Mouse (Mus musculus): ENCODE results near the gene Zcchc7. TPM values are rescaled to one million over a fixed set of nuclear protein-coding genes. Genes with fewer than 3 reads are reported as not detected.

The Zcchc7 gene
- polyA plus RNA-seq, 1 experiment from 2014 or later = 22.1 TPM

DNA sequence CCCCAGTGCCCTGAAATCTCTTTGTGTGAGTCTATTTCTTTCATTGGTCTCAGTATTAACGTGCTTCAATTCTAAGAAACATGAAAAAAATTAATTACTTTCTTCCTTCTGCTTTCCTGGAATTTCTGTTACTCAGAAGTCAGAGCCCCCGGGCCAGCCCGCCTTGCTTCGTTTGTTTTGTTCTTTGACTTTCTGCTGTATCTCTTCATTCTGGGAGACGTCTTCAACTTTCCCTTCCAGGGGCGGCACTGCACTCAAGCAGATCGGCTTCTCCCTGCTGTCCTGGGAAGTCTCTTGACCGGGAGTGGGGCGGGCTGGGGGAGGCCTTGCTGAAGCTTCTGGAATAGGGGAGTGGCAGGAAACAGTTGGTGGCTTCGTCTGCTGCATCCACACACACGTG is 207.5 kb downstream of the Zcchc7 start:
- no peaks in the 10 kb centered on the region for H3K27me3 ChIP-seq
- CTCF ChIA-PET = no interaction called here
- in situ Hi-C loops (cut with MboI; ENCODE audit: low pct_unique_long_range_greater_than_20kb) = no loop called here
- no peak for DNase-seq (ENCODE audit: low read depth, low spot score)
- ATAC-seq = no peak
- no peak for TF ChIP-seq CTCF (IDR thresholded peaks at IDR 0.05)
- POLR2A ChIA-PET = no interaction called here

DNA sequence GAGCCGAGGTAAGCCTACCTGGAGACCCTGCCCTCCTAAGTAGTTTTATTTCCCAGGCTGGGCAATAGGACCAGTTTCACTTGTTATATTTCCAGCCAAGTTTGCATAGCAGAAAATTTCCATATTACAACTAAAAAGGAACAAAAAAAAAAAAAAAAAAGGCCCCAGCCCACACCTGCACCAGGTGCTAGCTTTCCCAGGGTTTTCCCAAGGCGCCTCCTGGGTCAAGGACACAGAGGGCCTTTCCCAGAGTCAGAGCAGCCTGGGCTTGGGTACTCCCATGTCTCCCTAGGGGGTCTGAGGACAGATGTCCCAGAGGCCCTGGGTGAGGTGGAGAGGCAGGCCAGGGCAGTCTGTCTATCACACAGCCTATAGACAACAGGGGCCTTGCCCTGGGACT is 209.5 kb downstream of the Zcchc7 start:
- CTCF ChIA-PET = interaction anchor here (1.4 kb wide), 1 partner anchor 8 kb away, joined by 4 read pairs; no protein-coding TSS in a partner anchor
- no peak for TF ChIP-seq CTCF (IDR thresholded peaks at IDR 0.05)
- POLR2A ChIA-PET = no interaction called here
- ATAC-seq = no peak
- in situ Hi-C loops (cut with MboI; ENCODE audit: low pct_unique_long_range_greater_than_20kb) = no loop called here
- no peak for DNase-seq (ENCODE audit: low read depth, low spot score)
- no peaks in the 10 kb centered on the region for H3K27me3 ChIP-seq

DNA sequence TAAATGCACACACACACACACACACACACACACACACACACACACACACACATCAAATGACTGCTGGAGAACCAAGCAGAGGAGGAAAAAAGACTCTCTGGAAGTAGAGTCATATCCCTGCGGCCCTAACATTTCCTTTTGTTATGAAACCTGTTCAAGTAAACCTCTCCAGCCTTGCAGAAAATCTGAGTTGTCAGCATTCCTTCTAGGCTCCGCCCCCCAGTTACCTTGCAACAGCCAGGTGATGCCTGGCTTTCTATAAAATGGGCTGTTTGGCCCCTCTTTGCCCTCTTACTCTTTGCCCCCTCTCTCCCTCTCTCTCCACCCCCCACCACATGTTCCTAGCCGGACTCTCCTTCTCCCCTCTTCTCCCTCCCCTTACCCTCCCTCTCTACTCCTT is 210.1 kb downstream of the Zcchc7 start:
- no peak for ATAC-seq
- no peaks in the 10 kb centered on the region for H3K27me3 ChIP-seq
- ChIA-PET CTCF (no interaction called here), POLR2A (no interaction called here)
- TF ChIP-seq CTCF (IDR thresholded peaks at IDR 0.05) = no peak
- in situ Hi-C loops (cut with MboI; ENCODE audit: low pct_unique_long_range_greater_than_20kb) = no loop called here
- DNase-seq (ENCODE audit: low read depth, low spot score) = no peak

DNA sequence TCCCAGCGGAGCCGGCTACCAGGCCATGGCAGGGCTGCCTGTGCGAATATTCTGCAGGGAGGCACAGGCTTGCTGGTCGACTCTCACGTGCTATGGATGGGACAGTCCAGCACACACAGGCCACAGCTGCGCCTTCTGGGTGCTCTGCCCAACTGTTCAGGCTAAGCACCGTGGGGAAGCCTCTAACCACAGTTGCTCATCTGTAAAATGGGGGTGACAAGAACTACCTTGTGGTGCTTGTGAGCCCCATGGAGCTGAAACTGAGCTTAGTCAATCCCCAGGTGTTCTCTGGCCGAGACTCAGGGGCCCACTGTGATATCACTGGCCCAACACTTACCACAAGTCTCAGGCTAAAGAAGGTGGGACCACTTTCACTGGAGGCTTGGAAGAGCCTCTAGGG is 211.7 kb downstream of the Zcchc7 start:
- CTCF ChIA-PET = no interaction called here
- H3K27me3 ChIP-seq = no peaks in the 10 kb centered on the region
- POLR2A ChIA-PET = no interaction called here
- in situ Hi-C loops (cut with MboI; ENCODE audit: low pct_unique_long_range_greater_than_20kb) = no loop called here
- ATAC-seq (no peak), DNase-seq (ENCODE audit: low read depth, low spot score) (no peak)
- no peak for TF ChIP-seq CTCF (IDR thresholded peaks at IDR 0.05)

DNA sequence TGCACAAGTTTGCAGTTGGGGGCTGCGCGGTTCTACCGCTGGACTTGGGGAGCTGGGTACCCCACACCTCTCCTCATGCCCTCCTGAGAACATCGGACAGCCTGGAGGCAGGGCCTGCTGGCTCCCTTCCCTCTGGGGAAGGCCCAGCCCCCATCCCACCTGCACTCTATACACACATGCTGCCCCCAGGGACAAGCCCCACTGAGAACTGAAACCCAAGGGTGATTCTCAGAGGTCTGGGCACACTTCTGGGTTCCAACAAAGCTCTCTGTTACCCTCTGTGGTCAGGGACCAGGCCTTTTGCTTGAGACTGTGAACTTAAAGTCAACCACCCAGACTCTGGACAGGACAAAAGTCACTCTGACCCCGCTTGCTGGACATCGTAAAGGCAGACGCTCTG is 214.4 kb downstream of the Zcchc7 start:
- ChIA-PET CTCF (interaction anchor here (1.4 kb wide), 1 partner anchor 20 kb away, joined by 3 read pairs; no protein-coding TSS in a partner anchor), POLR2A (no interaction called here)
- in situ Hi-C loops (cut with MboI; ENCODE audit: low pct_unique_long_range_greater_than_20kb) = loop anchor here (5.0 kb wide), 2 partner anchors 42 to 312 kb away; partner anchors contain the start of gene Zbtb5
- H3K27me3 ChIP-seq = no peaks in the 10 kb centered on the region
- TF ChIP-seq CTCF (IDR thresholded peaks at IDR 0.05) = no peak
- no peak for DNase-seq (ENCODE audit: low read depth, low spot score)
- no peak for ATAC-seq

DNA sequence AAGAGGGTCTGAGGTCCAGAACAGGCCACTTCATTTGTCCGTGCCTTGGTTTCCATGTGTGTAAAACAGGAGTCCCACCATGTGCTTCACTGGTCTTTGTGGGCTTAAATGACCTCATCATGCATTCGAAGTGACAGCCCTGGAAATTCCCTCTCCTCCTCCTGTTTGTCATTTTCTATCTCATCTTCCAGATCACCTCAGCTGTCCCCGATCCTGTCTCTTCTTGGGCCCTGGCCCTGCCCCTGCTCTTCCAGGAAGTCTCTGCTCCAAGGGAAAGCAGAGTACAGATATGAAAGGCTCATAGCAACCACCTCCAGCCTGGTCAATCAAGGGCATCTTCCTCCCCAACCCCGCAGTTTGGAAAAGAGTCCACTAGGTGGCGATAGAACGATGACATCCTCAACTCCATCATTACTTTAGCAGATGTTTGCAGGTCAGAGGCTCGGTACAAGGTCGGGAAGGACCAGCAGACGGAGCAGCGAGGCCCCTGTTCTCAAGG is 215.0 kb downstream of the Zcchc7 start:
- no peak for TF ChIP-seq CTCF (IDR thresholded peaks at IDR 0.05)
- POLR2A ChIA-PET = no interaction called here
- no peaks in the 10 kb centered on the region for H3K27me3 ChIP-seq
- in situ Hi-C loops (cut with MboI; ENCODE audit: low pct_unique_long_range_greater_than_20kb) = loop anchor here (5.0 kb wide), 2 partner anchors 42 to 312 kb away; partner anchors contain the start of gene Zbtb5
- CTCF ChIA-PET = interaction anchor here (0.8 to 1.4 kb wide), 4 partner anchors 10 to 402 kb away, joined by 3 to 6 read pairs (median 3); no protein-coding TSS in a partner anchor
- ATAC-seq (peak; percentile 53), DNase-seq (ENCODE audit: low read depth, low spot score) (no peak)

DNA sequence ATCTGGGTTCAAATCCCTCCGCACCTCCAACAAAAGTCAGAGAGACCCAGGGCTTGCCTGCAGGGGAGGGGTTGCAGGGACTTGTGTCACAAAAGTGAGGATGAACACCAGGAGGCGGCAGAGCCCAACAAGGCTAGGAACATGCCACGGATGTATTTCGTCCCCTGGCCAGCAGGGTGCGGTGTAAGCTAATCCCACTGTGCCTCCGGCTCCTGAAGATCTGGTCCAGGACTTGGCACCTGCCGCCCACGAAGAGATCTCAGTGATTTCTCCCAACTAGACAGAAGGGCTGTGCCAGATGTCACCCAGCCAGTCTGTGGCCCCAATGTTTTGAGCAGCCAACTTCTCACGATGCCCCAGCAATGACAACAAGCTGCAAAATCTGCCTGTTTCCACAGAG is 217.8 kb downstream of the Zcchc7 start:
- in situ Hi-C loops (cut with MboI; ENCODE audit: low pct_unique_long_range_greater_than_20kb) = loop anchor here (5.0 kb wide), 2 partner anchors 39 to 309 kb away; partner anchors contain the start of gene Zbtb5
- POLR2A ChIA-PET = no interaction called here
- DNase-seq (ENCODE audit: low read depth, low spot score) (peak; percentile 57), ATAC-seq (peak; percentile 78)
- peak; percentile 99 for TF ChIP-seq CTCF (IDR thresholded peaks at IDR 0.05)
- CTCF ChIA-PET = interaction anchor here (0.7 to 1.4 kb wide), 4 partner anchors 9 to 39 kb away, joined by 3 to 9 read pairs (median 4); partner anchors contain the start of gene Zbtb5
- H3K27me3 ChIP-seq = no peaks in the 10 kb centered on the region

DNA sequence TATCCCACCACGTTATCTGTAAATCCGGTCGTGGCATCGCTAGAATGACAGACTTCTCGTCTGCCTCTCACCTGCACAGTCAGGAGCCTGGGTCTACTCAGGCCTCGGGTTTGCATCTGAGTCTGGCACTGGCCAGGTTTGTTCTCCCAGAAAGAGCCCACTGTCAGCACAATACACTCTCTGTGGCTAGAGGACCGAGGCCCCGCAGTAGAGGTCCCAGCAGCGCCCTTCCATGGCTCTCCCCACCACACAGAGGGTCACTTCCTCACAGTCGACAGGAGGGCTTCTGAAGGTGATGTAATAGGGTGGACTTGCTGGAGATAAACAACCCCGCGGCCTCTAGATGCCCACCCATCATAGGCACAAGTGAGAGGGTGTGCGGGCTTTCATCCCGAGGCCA is 218.2 kb downstream of the Zcchc7 start:
- ChIA-PET POLR2A (no interaction called here), CTCF (interaction anchor here (0.7 to 1.4 kb wide), 4 partner anchors 8 to 38 kb away, joined by 3 to 9 read pairs (median 4); partner anchors contain the start of gene Zbtb5)
- DNase-seq (ENCODE audit: low read depth, low spot score) (no peak), ATAC-seq (no peak)
- no peak for TF ChIP-seq CTCF (IDR thresholded peaks at IDR 0.05)
- in situ Hi-C loops (cut with MboI; ENCODE audit: low pct_unique_long_range_greater_than_20kb) = loop anchor here (5.0 kb wide), 2 partner anchors 38 to 308 kb away; partner anchors contain the start of gene Zbtb5
- no peaks in the 10 kb centered on the region for H3K27me3 ChIP-seq

DNA sequence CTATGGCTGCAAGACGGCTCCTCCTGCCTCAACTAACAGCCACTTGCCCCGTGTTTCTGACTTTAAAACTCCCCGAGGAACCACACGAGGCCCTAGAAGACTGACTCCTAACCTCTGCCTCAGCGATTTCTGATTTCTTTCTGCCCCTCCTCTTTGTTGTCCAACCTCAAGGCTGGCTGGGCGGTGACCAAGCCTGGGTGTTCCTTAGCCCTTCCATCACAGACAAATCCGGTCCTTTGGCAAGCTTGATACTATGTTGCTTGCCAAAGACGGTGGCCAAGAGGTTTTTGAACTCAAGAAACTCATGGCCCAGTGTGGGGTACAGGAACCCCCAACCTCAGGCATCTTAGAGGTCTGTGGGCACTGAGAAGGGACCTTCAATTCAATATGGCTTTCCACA is 218.7 kb downstream of the Zcchc7 start:
- H3K27me3 ChIP-seq = no peaks in the 10 kb centered on the region
- TF ChIP-seq CTCF (IDR thresholded peaks at IDR 0.05) = no peak
- in situ Hi-C loops (cut with MboI; ENCODE audit: low pct_unique_long_range_greater_than_20kb) = loop anchor here (5.0 kb wide), 2 partner anchors 38 to 308 kb away; partner anchors contain the start of gene Zbtb5
- ChIA-PET CTCF (no interaction called here), POLR2A (no interaction called here)
- ATAC-seq (no peak), DNase-seq (ENCODE audit: low read depth, low spot score) (no peak)

DNA sequence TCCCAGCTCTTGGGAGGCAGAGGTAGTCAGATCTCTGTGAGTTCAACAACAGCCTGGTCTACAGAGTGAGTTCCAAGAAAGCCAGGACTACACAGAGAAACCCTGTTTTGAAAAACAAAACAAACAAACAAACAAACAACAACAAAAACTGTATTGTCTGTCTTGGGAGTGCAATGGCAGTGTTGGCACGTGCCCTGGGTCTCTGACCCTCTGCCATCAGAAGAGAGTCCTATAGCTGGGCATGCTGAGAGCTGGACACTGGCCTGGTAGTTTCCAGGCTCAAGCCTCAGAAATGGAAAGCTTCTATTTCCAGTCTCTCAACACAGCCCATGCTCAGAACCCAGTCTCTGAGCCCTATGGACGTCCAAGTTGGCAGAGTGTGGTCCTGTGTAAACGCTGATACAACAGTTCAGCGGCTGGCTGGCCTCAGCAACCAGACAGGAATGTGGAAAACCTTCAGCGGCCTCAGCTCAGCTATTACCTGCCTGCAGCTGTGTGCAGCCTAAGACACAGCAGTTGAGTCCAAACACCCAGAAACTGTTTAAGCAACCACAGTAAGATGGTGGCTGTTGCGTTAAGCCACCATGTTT is 220.4 kb downstream of the Zcchc7 start:
- H3K27me3 ChIP-seq = no peaks in the 10 kb centered on the region
- ChIA-PET CTCF (no interaction called here), POLR2A (no interaction called here)
- TF ChIP-seq CTCF (IDR thresholded peaks at IDR 0.05) = no peak
- no peak for DNase-seq (ENCODE audit: low read depth, low spot score)
- ATAC-seq = no peak
- in situ Hi-C loops (cut with MboI; ENCODE audit: low pct_unique_long_range_greater_than_20kb) = no loop called here

DNA sequence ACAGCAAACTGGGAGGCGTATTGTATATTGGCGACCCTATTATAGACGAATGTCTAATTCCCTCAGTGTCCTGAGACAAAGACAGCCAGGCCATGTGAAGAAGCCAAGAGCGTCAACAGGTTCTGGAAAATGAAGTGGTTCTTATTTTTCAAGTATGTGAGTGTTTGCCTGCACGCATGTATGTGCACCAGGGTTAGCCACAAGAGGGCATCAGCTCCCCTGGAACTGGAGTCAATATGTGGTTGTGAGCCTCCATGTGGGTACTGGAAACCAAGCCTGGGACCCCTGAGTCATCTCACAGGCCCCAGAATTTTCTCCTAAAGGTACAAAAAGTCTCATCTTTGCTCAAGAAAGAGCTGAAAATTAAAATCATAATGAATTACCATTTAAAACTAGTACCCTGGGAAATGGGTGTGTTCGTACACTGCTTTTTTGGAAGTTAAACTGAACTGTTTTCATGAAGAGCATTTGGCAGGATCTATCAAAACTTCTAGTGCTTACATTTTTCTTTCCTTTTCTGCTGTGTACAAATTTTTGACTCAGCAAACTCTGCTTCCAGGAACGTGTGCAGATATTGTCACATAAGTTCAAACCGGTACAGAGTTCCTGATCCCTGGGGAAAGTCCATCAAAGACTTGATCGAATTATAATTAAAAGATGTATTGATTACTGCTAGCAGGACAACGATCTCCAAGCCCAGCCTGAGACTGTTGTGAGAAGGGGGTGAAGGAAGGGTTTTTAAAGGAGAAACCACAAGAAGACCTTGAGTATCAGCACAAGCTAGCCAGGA is 221.4 kb downstream of the Zcchc7 start:
- in situ Hi-C loops (cut with MboI; ENCODE audit: low pct_unique_long_range_greater_than_20kb) = no loop called here
- TF ChIP-seq CTCF (IDR thresholded peaks at IDR 0.05) = no peak
- ChIA-PET CTCF (no interaction called here), POLR2A (no interaction called here)
- DNase-seq (ENCODE audit: low read depth, low spot score) (no peak), ATAC-seq (no peak)
- no peaks in the 10 kb centered on the region for H3K27me3 ChIP-seq
